Mouse (Mus musculus): ENCODE results near the gene Dio2. TPM values are rescaled to one million over a fixed set of nuclear protein-coding genes. Genes with fewer than 3 reads are reported as not detected.

Dio2 gene
- polyA plus RNA-seq, 1 experiment: 3.1 TPM

- Histone ChIP-seq H3ac (ENCODE audit: control insufficient read depth, insufficient read length) (no peak overlapping the region), H3K79me2 (ENCODE audit: control insufficient read depth, insufficient read depth) (no peaks in the 10 kb centered on the region), H3K36me3 (ENCODE audit: control insufficient read depth, insufficient read depth) (no peaks in the 10 kb centered on the region), H3K4me3 (peak overlapping the region; percentile 15), H3K4me2 (ENCODE audit: low read depth) (peak overlapping the region; percentile 89), H3K27me3 (ENCODE audit: control insufficient read depth, insufficient read depth, insufficient read length) (no peaks in the 10 kb centered on the region)
- TF ChIP-seq MYOD1 (IDR thresholded peaks at IDR 0.05; ENCODE audit: control insufficient read depth in 1 of 3, insufficient read length in 2 of 3, low read depth in 2 of 3) (no peak), SRF (IDR thresholded peaks at IDR 0.05; ENCODE audit: control insufficient read depth, insufficient read length, low read depth) (no peak), TCF3 (IDR thresholded peaks at IDR 0.05; ENCODE audit: insufficient read length, low read depth) (no peak), MAX (IDR thresholded peaks at IDR 0.05; ENCODE audit: low read depth) (no peak), POLR2A (IDR thresholded peaks at IDR 0.05; ENCODE audit: insufficient read length, low read depth) (no peak), E2F4 (IDR thresholded peaks at IDR 0.05; ENCODE audit: insufficient read depth) (no peak), POLR2AphosphoS2 (IDR thresholded peaks at IDR 0.05; ENCODE audit: insufficient read length, low read depth) (no peak), USF1 (IDR thresholded peaks at IDR 0.05; ENCODE audit: low read depth) (no peak), REST (IDR thresholded peaks at IDR 0.05; ENCODE audit: insufficient read depth, insufficient read length) (no peak)
Measured at GRCm38 (mm10) chr12:90737932-90738331, 306 bp downstream of the Dio2 start.

GRCm38 (mm10) chr12:90735447-90735846 is 2.8 kb downstream of the Dio2 start:
- Histone ChIP-seq H3K36me3 (ENCODE audit: control insufficient read depth, insufficient read depth) (no peaks in the 10 kb centered on the region), H3K79me2 (ENCODE audit: control insufficient read depth, insufficient read depth) (no peaks in the 10 kb centered on the region), H3K4me2 (ENCODE audit: low read depth) (no peak overlapping the region), H3K4me3 (no peak overlapping the region), H3ac (ENCODE audit: control insufficient read depth, insufficient read length) (no peak overlapping the region), H3K27me3 (ENCODE audit: control insufficient read depth, insufficient read depth, insufficient read length) (no peaks in the 10 kb centered on the region)
- no peak for TF ChIP-seq TCF3 (IDR thresholded peaks at IDR 0.05; ENCODE audit: insufficient read length, low read depth)
- TF ChIP-seq MYOD1 (IDR thresholded peaks at IDR 0.05; ENCODE audit: control insufficient read depth in 1 of 3, insufficient read length in 2 of 3, low read depth in 2 of 3): no peak
- no peak for TF ChIP-seq USF1 (IDR thresholded peaks at IDR 0.05; ENCODE audit: low read depth)
- no peak for TF ChIP-seq E2F4 (IDR thresholded peaks at IDR 0.05; ENCODE audit: insufficient read depth)

GRCm38 (mm10) chr12:90734503-90734902 is 3.7 kb downstream of the Dio2 start:
- Histone ChIP-seq H3ac (ENCODE audit: control insufficient read depth, insufficient read length) (no peak overlapping the region), H3K79me2 (ENCODE audit: control insufficient read depth, insufficient read depth) (no peaks in the 10 kb centered on the region), H3K4me2 (ENCODE audit: low read depth) (no peak overlapping the region), H3K36me3 (ENCODE audit: control insufficient read depth, insufficient read depth) (no peaks in the 10 kb centered on the region), H3K27me3 (ENCODE audit: control insufficient read depth, insufficient read depth, insufficient read length) (no peaks in the 10 kb centered on the region), H3K4me3 (no peak overlapping the region)
- TF ChIP-seq MAX (IDR thresholded peaks at IDR 0.05; ENCODE audit: low read depth): no peak
- TF ChIP-seq POLR2AphosphoS2 (IDR thresholded peaks at IDR 0.05; ENCODE audit: insufficient read length, low read depth): no peak
- no peak for TF ChIP-seq CEBPB (IDR thresholded peaks at IDR 0.05; ENCODE audit: insufficient read depth, poor library complexity, severe bottlenecking)
- no peak for TF ChIP-seq REST (IDR thresholded peaks at IDR 0.05; ENCODE audit: insufficient read depth, insufficient read length)
- TF ChIP-seq MYOD1 (IDR thresholded peaks at IDR 0.05; ENCODE audit: control insufficient read depth in 1 of 3, insufficient read length in 2 of 3, low read depth in 2 of 3): no peak

- Histone ChIP-seq H3K4me3 (no peak overlapping the region), H3K27me3 (ENCODE audit: control insufficient read depth, insufficient read depth, insufficient read length) (no peaks in the 10 kb centered on the region), H3K4me2 (ENCODE audit: low read depth) (no peak overlapping the region), H3K36me3 (ENCODE audit: control insufficient read depth, insufficient read depth) (no peaks in the 10 kb centered on the region), H3K79me2 (ENCODE audit: control insufficient read depth, insufficient read depth) (no peaks in the 10 kb centered on the region), H3ac (ENCODE audit: control insufficient read depth, insufficient read length) (no peak overlapping the region)
- TF ChIP-seq REST (IDR thresholded peaks at IDR 0.05; ENCODE audit: insufficient read depth, insufficient read length): no peak
- TF ChIP-seq TCF3 (IDR thresholded peaks at IDR 0.05; ENCODE audit: insufficient read length, low read depth): no peak
- TF ChIP-seq E2F4 (IDR thresholded peaks at IDR 0.05; ENCODE audit: insufficient read depth): no peak
- no peak for TF ChIP-seq MYOD1 (IDR thresholded peaks at IDR 0.05; ENCODE audit: control insufficient read depth in 1 of 3, insufficient read length in 2 of 3, low read depth in 2 of 3)
- no peak for TF ChIP-seq CEBPB (IDR thresholded peaks at IDR 0.05; ENCODE audit: insufficient read depth, poor library complexity, severe bottlenecking)
- no peak for TF ChIP-seq POLR2A (IDR thresholded peaks at IDR 0.05; ENCODE audit: insufficient read length, low read depth)
- TF ChIP-seq TCF12 (IDR thresholded peaks at IDR 0.05; ENCODE audit: insufficient read depth, poor library complexity, severe bottlenecking): no peak
- TF ChIP-seq MAX (IDR thresholded peaks at IDR 0.05; ENCODE audit: low read depth): no peak
- TF ChIP-seq USF1 (IDR thresholded peaks at IDR 0.05; ENCODE audit: low read depth): no peak
- TF ChIP-seq SRF (IDR thresholded peaks at IDR 0.05; ENCODE audit: control insufficient read depth, insufficient read length, low read depth): no peak
- no peak for TF ChIP-seq POLR2AphosphoS2 (IDR thresholded peaks at IDR 0.05; ENCODE audit: insufficient read length, low read depth)
- TF ChIP-seq MYOG (IDR thresholded peaks at IDR 0.05; ENCODE audit: control insufficient read depth in 1 of 3, insufficient read depth in 1 of 3, insufficient read length in 2 of 3, low read depth in 2 of 3): no peak
Measured at GRCm38 (mm10) chr12:90733721-90734120, 4.5 kb downstream of the Dio2 start.

- no peaks in the 10 kb centered on the region for H3K36me3 ChIP-seq (ENCODE audit: control insufficient read depth, insufficient read depth)
- no peak for TF ChIP-seq USF1 (IDR thresholded peaks at IDR 0.05; ENCODE audit: low read depth)
- TF ChIP-seq REST (IDR thresholded peaks at IDR 0.05; ENCODE audit: insufficient read depth, insufficient read length): no peak
- TF ChIP-seq TCF3 (IDR thresholded peaks at IDR 0.05; ENCODE audit: insufficient read length, low read depth): no peak
- no peak for TF ChIP-seq MYOD1 (IDR thresholded peaks at IDR 0.05; ENCODE audit: control insufficient read depth in 1 of 3, insufficient read length in 2 of 3, low read depth in 2 of 3)
- no peak for TF ChIP-seq SRF (IDR thresholded peaks at IDR 0.05; ENCODE audit: control insufficient read depth, insufficient read length, low read depth)
- no peak for TF ChIP-seq POLR2A (IDR thresholded peaks at IDR 0.05; ENCODE audit: insufficient read length, low read depth)
- no peak for TF ChIP-seq TCF12 (IDR thresholded peaks at IDR 0.05; ENCODE audit: insufficient read depth, poor library complexity, severe bottlenecking)
- no peak for TF ChIP-seq MYOG (IDR thresholded peaks at IDR 0.05; ENCODE audit: control insufficient read depth in 1 of 3, insufficient read depth in 1 of 3, insufficient read length in 2 of 3, low read depth in 2 of 3)
- no peak for TF ChIP-seq E2F4 (IDR thresholded peaks at IDR 0.05; ENCODE audit: insufficient read depth)
- TF ChIP-seq CEBPB (IDR thresholded peaks at IDR 0.05; ENCODE audit: insufficient read depth, poor library complexity, severe bottlenecking): no peak
- TF ChIP-seq MAX (IDR thresholded peaks at IDR 0.05; ENCODE audit: low read depth): no peak
- no peak for TF ChIP-seq POLR2AphosphoS2 (IDR thresholded peaks at IDR 0.05; ENCODE audit: insufficient read length, low read depth)
- no peak overlapping the region for H3K4me3 ChIP-seq
- no peak overlapping the region for H3ac ChIP-seq (ENCODE audit: control insufficient read depth, insufficient read length)
- H3K79me2 ChIP-seq (ENCODE audit: control insufficient read depth, insufficient read depth): no peaks in the 10 kb centered on the region
- no peaks in the 10 kb centered on the region for H3K27me3 ChIP-seq (ENCODE audit: control insufficient read depth, insufficient read depth, insufficient read length)
- no peak overlapping the region for H3K4me2 ChIP-seq (ENCODE audit: low read depth)
Measured at GRCm38 (mm10) chr12:90729648-90730047, 8.6 kb downstream of the Dio2 start.
